8 mouse cellular contexts compared by ENCODE assay signal in the genomic region with DNA sequence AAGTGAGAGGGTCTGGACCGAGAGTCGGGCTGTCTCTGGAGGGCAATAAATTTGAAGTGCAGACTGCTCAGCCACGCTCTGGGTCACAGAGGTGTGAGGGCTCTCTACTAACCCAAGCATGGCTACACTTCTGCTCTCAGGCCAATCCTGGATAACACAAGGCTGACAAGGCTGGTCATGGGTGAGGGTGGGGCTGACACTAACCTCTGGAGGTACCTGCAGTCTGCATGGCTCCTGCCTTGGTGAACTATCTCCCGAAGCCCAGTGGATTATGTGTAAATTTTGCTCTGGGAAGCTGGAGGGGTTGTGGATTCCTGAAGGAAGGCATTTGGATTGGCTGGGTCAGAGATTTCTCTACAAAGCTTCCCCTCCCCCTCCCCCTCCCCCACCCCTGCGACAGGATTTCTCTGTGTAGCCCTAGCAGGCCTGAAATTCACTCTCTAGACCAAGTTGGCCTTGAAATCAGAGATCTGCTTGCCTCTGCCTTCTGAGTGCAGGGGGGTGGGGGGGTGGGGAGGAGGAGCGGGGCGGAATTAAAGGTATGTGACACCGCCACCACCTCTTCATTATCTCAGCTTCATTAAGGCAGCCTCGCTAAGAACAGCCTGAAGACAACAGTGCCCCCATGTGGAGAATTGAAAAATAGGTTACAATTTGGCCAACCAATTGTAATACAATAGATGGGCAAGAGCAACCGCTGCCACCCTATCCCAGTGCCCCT. TPM values are rescaled to one million over a fixed set of nuclear protein-coding genes. Genes with fewer than 3 reads are reported as not detected.
DNase-seq lines count a peak whose midpoint lies in the region; ATAC-seq and TF ChIP-seq lines count a peak whose summit lies in the region.

No protein-coding gene starts in this region.

- peak overlapping the region; percentile 46 for H3K4me2 ChIP-seq in lung, embryonic 14.5 days

- peak; percentile 17; the same call in 1 of the 2 replicates for ATAC-seq in lung, embryonic 14.5 days (ENCODE audit: insufficient read depth)

- H3K9me3 ChIP-seq in embryonic facial prominence, embryonic 10.5 days: no peaks in the 10 kb centered on the region
- no peaks in the 10 kb centered on the region for H3K9me3 ChIP-seq in lung, embryonic 14.5 days (ENCODE audit: low read depth, low read length)

- H3K36me3 ChIP-seq in embryonic facial prominence, embryonic 10.5 days (replicated peaks): no peaks in the 10 kb centered on the region
- no peaks in the 10 kb centered on the region for H3K36me3 ChIP-seq in lung, embryonic 14.5 days (ENCODE audit: insufficient read depth)

- H3K27ac ChIP-seq in embryonic facial prominence, embryonic 10.5 days (replicated peaks): peak overlapping the region; percentile 19; the same call in 1 of the 2 replicates
- no peak overlapping the region for H3K27ac ChIP-seq in lung, embryonic 14.5 days (ENCODE audit: low read depth)

- H3K9ac ChIP-seq in lung, embryonic 14.5 days: no peak overlapping the region

- peak overlapping the region; percentile 36 for H3K4me3 ChIP-seq in embryonic facial prominence, embryonic 10.5 days
- 0 out of 2 replicates have a peak overlapping the region, but pooled peaks have one; percentile 4 for H3K4me3 ChIP-seq in lung, embryonic 14.5 days (ENCODE audit: low read depth, low read length)

- TF ChIP-seq CTCF in lung, embryonic 14.5 days (IDR thresholded peaks at IDR 0.05; ENCODE audit: low read depth): peak; percentile 74

- DNase-seq in CD8-positive naive resting alpha-beta T cell, adult 2 months (ENCODE audit: low read depth in 2 of 2, low spot score in 2 of 2): peak; percentile 55 to 70
- peak; percentile 76 for DNase-seq in adipocyte (ENCODE audit: low spot score)
- DNase-seq in embryonic facial prominence, embryonic 10.5 days (ENCODE audit: low spot score): peak; percentile 42
- DNase-seq in heart, postnatal 4 days: peak; percentile 68
- DNase-seq in layer of hippocampus, adult 8-10 months (ENCODE audit: low spot score in 2 of 2): peak; percentile 30 to 54
- peak; percentile 89 for DNase-seq in lung, embryonic 14.5 days
- DNase-seq in retina, postnatal 1 day: peak; percentile 80
- DNase-seq in urinary bladder, postnatal 4 days (ENCODE audit: low spot score in 2 of 2): no peak

- peaks cover 31% of the 10 kb centered on the region for H3K4me1 ChIP-seq in embryonic facial prominence, embryonic 10.5 days
- 0 out of 2 replicates have a peak, but pooled peaks cover 2% of the 10 kb centered on the region for H3K4me1 ChIP-seq in lung, embryonic 14.5 days (ENCODE audit: insufficient read depth)

- 34% methylated on average over 10 of the region's 10 CpGs for WGBS in embryonic facial prominence, embryonic 10.5 days
- WGBS in lung, embryonic 14.5 days: 23% methylated on average over 10 of the region's 10 CpGs

- H3K27me3 ChIP-seq in embryonic facial prominence, embryonic 10.5 days (replicated peaks; ENCODE audit: low read depth, poor library complexity, severe bottlenecking): peaks cover 11% of the 10 kb centered on the region; the same call in 1 of the 2 replicates
- H3K27me3 ChIP-seq in lung, embryonic 14.5 days (ENCODE audit: insufficient read depth, low read length): no peaks in the 10 kb centered on the region

RNA-seq across cellular contexts. Expression of a gene that starts 32.5 kb away (rescaled TPM):
- polyA plus RNA-seq in embryonic facial prominence, embryonic 10.5 days (2016; fragmentation: Nextera tagmentation; extraction: Ambion mirVana): 194 and 204 TPM in 2 replicates
- 100 to 1,000 TPM; 135 to 141 TPM for total RNA-seq in heart, postnatal 4 days (2021)
- 10 to 100 TPM; 70.0 to 98.9 (median 81.6) TPM for total RNA-seq in layer of hippocampus, adult 8-10 months (2022)
- polyA plus RNA-seq in lung, embryonic 14.5 days (2014; fragmentation: Nextera tagmentation; extraction: Ambion mirVana): 161 and 164 TPM in 2 replicates

RNA-seq across cellular contexts. Expression of a gene that starts 46.7 kb away (rescaled TPM):
- 0.34 and 0.77 TPM in 2 replicates for polyA plus RNA-seq in embryonic facial prominence, embryonic 10.5 days (2016; fragmentation: Nextera tagmentation; extraction: Ambion mirVana)
- 1 to 10 TPM; 3.4 to 4.1 TPM for total RNA-seq in heart, postnatal 4 days (2021)
- 1 to 10 TPM; 3.7 to 4.5 (median 4.3) TPM for total RNA-seq in layer of hippocampus, adult 8-10 months (2022)
- polyA plus RNA-seq in lung, embryonic 14.5 days (2014; fragmentation: Nextera tagmentation; extraction: Ambion mirVana): 2.4 TPM in 2 replicates

RNA-seq across cellular contexts. Expression of a gene that starts 55.7 kb away (rescaled TPM):
- 181 and 182 TPM in 2 replicates for polyA plus RNA-seq in embryonic facial prominence, embryonic 10.5 days (2016; fragmentation: Nextera tagmentation; extraction: Ambion mirVana)
- 10 to 100 TPM; 52.6 to 58.4 TPM for total RNA-seq in heart, postnatal 4 days (2021)
- 10 to 100 TPM; 84.5 to 94.7 (median 92.1) TPM for total RNA-seq in layer of hippocampus, adult 8-10 months (2022)
- polyA plus RNA-seq in lung, embryonic 14.5 days (2014; fragmentation: Nextera tagmentation; extraction: Ambion mirVana): 159 and 162 TPM in 2 replicates

Comparison
In these comparisons a context has a peak if more than half of its experiments do, and no peak if none do; other contexts are left out.
1. DNase-seq: peak in CD8-positive naive resting alpha-beta T cell, adult 2 months (2 of 2), adipocyte (single experiment), embryonic facial prominence, embryonic 10.5 days (single experiment), heart, postnatal 4 days (single experiment), layer of hippocampus, adult 8-10 months (2 of 2), lung, embryonic 14.5 days (single experiment) and retina, postnatal 1 day (single experiment); none in urinary bladder, postnatal 4 days (0 of 2).